Mouse (Mus musculus) liver, embryonic 15.5 days (tissue): ENCODE results near the gene Rufy2. TPM values are rescaled to one million over a fixed set of nuclear protein-coding genes. Genes with fewer than 3 reads are reported as not detected.

Experiments used
- ATAC-seq: fragments of 200-750 bp; cut with Nextera tagmentation; 2 replicates; pipeline ENCODE4 v1.8.0; 2017; ENCODE audit warnings: moderate number of reproducible peaks, mild to moderate bottlenecking, moderate library complexity; ENCODE audit not compliant: insufficient read depth
- H3K27ac ChIP-seq: fragments of 300-500 bp; sonication (generic); replicated peaks from 2 replicates; pipeline ENCODE4 v1.5.1; 2015; ENCODE audit warnings: mild to moderate bottlenecking, inconsistent platforms
- H3K27me3 ChIP-seq: fragments of 300-500 bp; sonication (generic); 2 replicates; pipeline ENCODE4 v1.6.1; 2015; ENCODE audit warnings: mild to moderate bottlenecking, inconsistent platforms
- H3K36me3 ChIP-seq: fragments of 300-500 bp; sonication (generic); replicated peaks from 2 replicates; pipeline ENCODE4 v1.6.1; 2015; ENCODE audit warnings: moderate library complexity, mild to moderate bottlenecking, inconsistent platforms
- H3K4me1 ChIP-seq: fragments of 300-500 bp; sonication (generic); replicated peaks from 2 replicates; pipeline ENCODE4 v1.6.1; 2015; ENCODE audit warnings: inconsistent platforms
- H3K4me2 ChIP-seq: fragments of 300-500 bp; sonication (generic); 2 replicates; pipeline ENCODE4 v1.6.1; 2015; ENCODE audit warnings: moderate library complexity, mild to moderate bottlenecking, inconsistent platforms
- H3K4me3 ChIP-seq: fragments of 300-500 bp; sonication (generic); replicated peaks from 2 replicates; pipeline ENCODE4 v1.5.1; 2015; ENCODE audit warnings: mild to moderate bottlenecking, inconsistent platforms
- H3K9ac ChIP-seq: fragments of 300-500 bp; sonication (generic); 2 replicates; pipeline ENCODE4 v1.6.1; 2015; ENCODE audit warnings: moderate library complexity, mild to moderate bottlenecking, inconsistent platforms
- H3K9me3 ChIP-seq: fragments of 300-500 bp; sonication (generic); replicated peaks from 2 replicates; pipeline ENCODE4 v1.6.1; 2016; ENCODE audit warnings: inconsistent platforms
- WGBS: fragments of 180-500 bp; shearing (Covaris S2); methylation state at CpG from one replicate; pipeline ENCODE4 v1.1.7; 2015; ENCODE audit warnings: mixed read lengths; ENCODE audit not compliant: insufficient replicate concordance; 5-methylcytosine and 5-hydroxymethylcytosine counted together
- polyA plus RNA-seq: library from polyadenylated mRNA; unstranded; fragments of >200 nt; fragmentation: Nextera tagmentation; extraction: Ambion mirVana; gene quantifications from 2 replicates; pipeline ENCODE4 v1.2.1, GENCODE M21; 2015

Gene Rufy2
- polyA plus RNA-seq, 1 experiment from 2014 or later: 1.8 TPM

- Histone ChIP-seq H3K4me3 (no peak overlapping the region), H3K9ac (no peak overlapping the region), H3K36me3 (peaks cover 79% of the 10 kb centered on the region), H3K4me2 (no peak overlapping the region), H3K9me3 (no peaks in the 10 kb centered on the region), H3K4me1 (peaks cover 5% of the 10 kb centered on the region; the same call in 1 of the 2 replicates), H3K27ac (no peak overlapping the region), H3K27me3 (no peaks in the 10 kb centered on the region)
- no peak for ATAC-seq
- WGBS: 86% methylated on average over 9 of the region's 9 CpGs
These were observed 34.1 kb downstream of the Rufy2 start for GRCm38 (mm10) chr10:63014168-63014567.

GRCm38 (mm10) chr10:63019304-63019703 lies 39.3 kb downstream of the Rufy2 start:
- no peak overlapping the region for H3K9ac ChIP-seq
- H3K9me3 ChIP-seq: no peaks in the 10 kb centered on the region
- no peak overlapping the region for H3K27ac ChIP-seq
- no peaks in the 10 kb centered on the region for H3K27me3 ChIP-seq
- H3K4me3 ChIP-seq: no peak overlapping the region
- peaks cover 34% of the 10 kb centered on the region for H3K36me3 ChIP-seq
- peaks cover 26% of the 10 kb centered on the region for H3K4me1 ChIP-seq
- WGBS: 88% methylated on average over 6 of the region's 6 CpGs
- H3K4me2 ChIP-seq: no peak overlapping the region
- no peak for ATAC-seq

DNA sequence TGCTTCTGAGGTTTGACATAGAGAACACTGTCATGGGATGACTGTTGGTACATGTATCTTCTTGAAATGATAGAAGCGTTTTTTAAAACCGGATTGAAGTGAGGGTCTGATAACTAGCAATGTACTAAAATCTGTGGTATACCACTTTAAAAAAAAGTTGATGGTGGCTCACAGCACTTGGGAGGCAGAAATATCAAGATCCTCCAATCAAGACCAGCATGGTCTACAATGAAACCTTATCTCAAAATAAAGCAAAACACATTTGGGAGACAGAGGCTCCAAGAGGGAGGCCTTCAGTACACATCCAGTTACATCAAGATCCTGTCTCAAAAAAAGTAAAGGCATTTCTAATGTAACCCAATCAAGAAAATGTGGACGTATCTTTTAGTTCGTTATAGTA lies 41.7 kb downstream of the Rufy2 start:
- H3K4me1 ChIP-seq: peaks cover 40% of the 10 kb centered on the region
- WGBS: 17% methylated on average over 4 of the region's 4 CpGs
- H3K9me3 ChIP-seq: no peaks in the 10 kb centered on the region
- peak overlapping the region; percentile 97 for H3K4me3 ChIP-seq
- no peaks in the 10 kb centered on the region for H3K27me3 ChIP-seq
- peak overlapping the region; percentile 93 for H3K4me2 ChIP-seq
- no peak for ATAC-seq
- H3K9ac ChIP-seq: peak overlapping the region; percentile 97; the same call in 1 of the 2 replicates
- H3K36me3 ChIP-seq: peaks cover 15% of the 10 kb centered on the region
- H3K27ac ChIP-seq: no peak overlapping the region

DNA sequence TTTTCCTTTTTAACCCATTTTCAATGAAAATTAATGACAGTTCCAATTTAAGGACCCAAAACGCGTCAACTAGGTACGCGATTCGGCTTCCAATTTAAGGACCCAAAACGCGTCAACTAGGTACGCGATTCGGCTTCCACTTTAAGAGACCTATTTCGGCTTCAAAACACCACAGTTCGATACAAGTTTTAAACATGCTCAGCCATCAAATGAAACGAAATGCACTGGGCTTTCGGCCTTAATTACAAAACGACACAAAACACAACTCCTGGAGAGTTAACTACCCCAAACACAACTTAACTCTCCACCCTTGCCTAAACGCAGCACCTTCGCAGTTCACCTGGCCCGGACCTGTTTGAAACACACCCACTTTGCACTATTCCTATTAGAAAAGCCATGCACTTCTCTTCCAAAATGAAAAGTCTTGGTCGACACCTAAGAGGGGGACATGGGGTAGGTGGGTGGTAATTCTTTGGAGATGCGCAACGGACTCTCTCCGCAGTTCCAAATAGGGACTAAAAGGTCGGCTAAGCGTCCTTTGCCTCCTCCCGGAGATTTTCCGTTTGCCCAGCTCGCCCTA lies 42.6 kb downstream of the Rufy2 start:
- peaks cover 7% of the 10 kb centered on the region for H3K36me3 ChIP-seq
- peak overlapping the region; percentile 97 for H3K9ac ChIP-seq
- H3K4me1 ChIP-seq: peaks cover 40% of the 10 kb centered on the region
- under 1% methylated on average over 27 of the region's 27 CpGs for WGBS
- peak overlapping the region; percentile 97 for H3K4me3 ChIP-seq
- no peaks in the 10 kb centered on the region for H3K9me3 ChIP-seq
- peak overlapping the region; percentile 93 for H3K4me2 ChIP-seq
- ATAC-seq: no peak
- H3K27me3 ChIP-seq: no peaks in the 10 kb centered on the region
- peak overlapping the region; percentile 97 for H3K27ac ChIP-seq

DNA sequence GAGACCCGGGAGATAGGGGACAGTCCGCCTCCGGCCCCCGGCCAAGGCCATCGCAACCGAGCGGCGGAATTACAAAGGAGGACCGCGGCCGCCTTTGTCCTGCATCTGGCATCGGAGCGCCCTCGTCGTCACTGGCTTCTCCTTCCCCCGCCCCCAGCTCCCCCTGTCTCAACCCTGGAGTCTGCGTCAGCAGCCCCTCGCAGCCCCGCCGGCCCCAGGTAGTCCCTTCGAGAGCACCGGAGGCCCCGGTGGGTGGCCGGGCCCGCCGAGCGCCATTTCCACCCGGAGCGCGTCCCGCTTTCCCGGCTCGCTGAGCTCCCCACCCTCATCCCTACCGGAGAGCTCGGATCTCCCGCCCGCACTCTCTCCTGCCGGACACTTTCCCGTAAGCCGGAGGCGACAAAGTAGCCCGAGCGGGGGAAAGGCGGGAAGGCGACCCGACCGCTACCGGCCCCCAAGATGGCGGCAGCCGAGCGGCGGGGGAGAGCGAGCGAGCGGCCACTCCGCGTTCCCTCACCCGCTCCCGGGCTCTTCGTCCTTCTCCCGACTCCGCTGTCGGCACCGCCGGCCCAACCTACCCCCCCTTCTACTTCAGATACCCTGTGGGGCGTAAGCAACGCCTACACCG lies 43.2 kb downstream of the Rufy2 start:
- H3K36me3 ChIP-seq: 0 out of 2 replicates have a peak, but pooled peaks cover 2% of the 10 kb centered on the region

DNA sequence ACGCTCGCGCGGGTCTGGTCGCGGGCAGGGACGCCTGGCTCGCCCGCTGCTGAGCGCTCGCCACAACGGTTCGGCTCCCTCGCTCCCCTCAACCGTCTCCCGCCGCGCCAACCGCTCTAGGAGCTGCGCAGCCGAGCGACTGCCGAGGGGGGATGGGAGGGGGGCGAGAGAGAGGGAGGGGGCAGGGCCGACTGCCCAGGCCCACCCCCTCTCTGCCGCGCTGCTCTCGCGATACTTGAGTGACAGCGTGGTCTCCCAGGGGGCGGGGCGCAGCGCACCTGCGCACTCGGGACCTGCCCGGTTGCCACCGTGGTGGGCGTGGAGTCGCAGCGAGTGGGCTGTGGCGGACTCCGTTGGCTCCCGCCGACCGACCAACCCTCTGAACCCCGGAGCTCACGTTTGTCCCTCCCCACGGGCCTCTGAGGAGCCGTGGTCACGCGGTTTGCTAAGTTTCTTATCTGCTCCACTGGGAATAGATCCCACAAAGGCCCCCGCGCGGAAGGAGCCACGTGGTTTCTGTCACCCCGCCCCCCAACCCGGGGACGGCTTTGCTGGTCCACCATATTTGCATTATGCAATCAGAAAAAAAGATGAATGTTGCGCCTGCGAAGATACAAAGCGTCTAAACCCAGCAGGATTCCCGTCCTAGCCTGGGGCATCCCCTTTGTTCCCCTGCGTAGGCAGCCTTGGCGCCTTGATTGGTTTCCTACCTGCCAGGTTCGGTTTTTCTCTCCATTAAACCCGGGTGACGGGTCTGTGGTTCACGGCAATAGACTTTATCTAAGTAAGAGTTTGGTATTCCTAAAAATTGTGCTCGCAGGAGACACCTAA lies 43.9 kb downstream of the Rufy2 start, which contains the start of the genes Hnrnph3 and Pbld2:
Gene Hnrnph3 (minus strand): TSS at position 469 of the 831 bp plus-strand sequence.
Gene Pbld2 (plus strand): TSS at position 567 of the 831 bp plus-strand sequence.
- Histone ChIP-seq H3K36me3 (no peaks in the 10 kb centered on the region), H3K9ac (peak within 1 kb of the TSS; percentile 97), H3K27me3 (no peaks in the 10 kb centered on the region), H3K9me3 (no peaks in the 10 kb centered on the region), H3K4me2 (peak within 1 kb of the TSS; percentile 93), H3K27ac (peak within 1 kb of the TSS; percentile 97), H3K4me3 (peak within 1 kb of the TSS; percentile 97), H3K4me1 (peaks cover 40% of the 10 kb centered on the region)
- ATAC-seq: peak; percentile 92
- WGBS: under 1% methylated on average over 69 of the region's 69 CpGs

More for the DNA sequence above, 43.2 kb downstream of the Rufy2 start:
- H3K27ac ChIP-seq: peak overlapping the region; percentile 97
- peak overlapping the region; percentile 97 for H3K4me3 ChIP-seq
- H3K4me2 ChIP-seq: peak overlapping the region; percentile 93
- peak; percentile 27 for ATAC-seq
- peaks cover 40% of the 10 kb centered on the region for H3K4me1 ChIP-seq
- WGBS: under 1% methylated on average over 68 of the region's 68 CpGs
- no peaks in the 10 kb centered on the region for H3K27me3 ChIP-seq
- H3K9me3 ChIP-seq: no peaks in the 10 kb centered on the region
- peak overlapping the region; percentile 97 for H3K9ac ChIP-seq

DNA sequence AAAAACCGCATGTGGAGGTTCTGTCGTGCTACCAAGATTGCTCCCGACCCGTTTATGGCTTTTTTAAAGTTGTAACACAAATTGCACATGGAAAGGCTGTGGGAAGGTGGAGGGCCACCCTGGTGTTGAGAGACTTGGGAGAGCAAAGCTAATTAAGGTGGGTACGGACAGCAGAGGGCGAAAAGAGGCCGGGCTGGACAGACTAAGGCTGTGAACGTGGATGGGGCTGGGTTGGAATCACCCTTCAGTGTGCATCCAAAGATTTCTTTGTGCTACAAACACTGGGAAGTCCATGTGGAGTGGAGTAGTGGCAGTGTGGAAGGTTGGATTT lies 44.5 kb downstream of the Rufy2 start:
- 0% methylated on average over 8 of the region's 8 CpGs for WGBS
- peak overlapping the region; percentile 97 for H3K27ac ChIP-seq
- peaks cover 40% of the 10 kb centered on the region for H3K4me1 ChIP-seq
- no peak for ATAC-seq
- H3K36me3 ChIP-seq: no peaks in the 10 kb centered on the region
- no peaks in the 10 kb centered on the region for H3K27me3 ChIP-seq
- H3K9ac ChIP-seq: peak overlapping the region; percentile 97
- peak overlapping the region; percentile 93 for H3K4me2 ChIP-seq
- peak overlapping the region; percentile 97 for H3K4me3 ChIP-seq
- H3K9me3 ChIP-seq: no peaks in the 10 kb centered on the region

DNA sequence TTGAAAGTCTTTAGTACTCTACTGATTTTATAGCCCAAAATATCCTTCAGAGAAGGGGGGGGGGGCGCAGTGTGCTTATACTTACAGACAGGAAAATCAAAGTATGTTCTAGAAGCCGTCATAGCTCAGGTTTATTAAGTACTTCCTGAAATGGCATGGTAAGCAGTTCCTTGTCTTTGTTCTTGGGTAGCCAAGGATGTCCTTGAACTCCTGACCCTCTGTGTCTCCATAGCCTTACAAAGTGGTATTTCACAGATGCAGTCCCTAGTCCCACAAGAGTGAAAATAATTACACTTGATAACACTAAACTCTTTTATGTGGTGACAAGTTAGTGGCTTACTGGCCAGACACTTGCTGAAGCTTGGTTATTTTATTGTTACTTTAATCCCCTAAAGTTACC lies 45.0 kb downstream of the Rufy2 start:
- no peaks in the 10 kb centered on the region for H3K9me3 ChIP-seq
- no peaks in the 10 kb centered on the region for H3K36me3 ChIP-seq
- H3K27me3 ChIP-seq: no peaks in the 10 kb centered on the region
- H3K9ac ChIP-seq: no peak overlapping the region
- WGBS: 34% methylated on average over 2 of the region's 2 CpGs
- H3K4me3 ChIP-seq: peak overlapping the region; percentile 97
- H3K4me2 ChIP-seq: peak overlapping the region; percentile 93
- H3K27ac ChIP-seq: no peak overlapping the region
- peaks cover 40% of the 10 kb centered on the region for H3K4me1 ChIP-seq
- ATAC-seq: no peak

DNA sequence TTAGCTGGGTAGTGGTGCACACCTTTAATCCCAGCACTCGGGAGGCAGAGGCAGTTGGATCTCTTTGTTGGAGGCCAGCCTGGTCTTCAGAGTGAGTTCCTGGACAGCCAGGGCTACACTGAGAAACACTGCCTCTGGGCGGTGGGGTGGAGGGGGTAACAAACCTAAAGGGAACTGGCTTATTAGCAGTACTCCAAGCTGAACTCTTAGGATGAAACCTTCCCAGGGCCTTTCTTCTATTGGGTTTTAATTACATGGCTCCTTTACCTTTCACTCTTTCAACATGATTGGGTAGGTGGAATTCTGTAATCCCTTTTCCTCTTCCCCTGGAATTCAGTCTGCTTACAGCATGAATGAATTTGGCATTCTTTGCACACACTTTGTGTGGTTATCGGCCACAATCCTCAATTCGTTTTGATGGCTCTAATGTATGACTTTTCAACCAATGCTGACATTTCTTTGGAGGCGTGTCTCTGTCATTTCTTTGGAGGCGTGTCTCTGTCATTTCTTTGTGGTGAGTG lies 45.5 kb downstream of the Rufy2 start:
- Histone ChIP-seq H3K4me1 (peaks cover 35% of the 10 kb centered on the region), H3K36me3 (no peaks in the 10 kb centered on the region), H3K27ac (no peak overlapping the region), H3K4me2 (no peak overlapping the region), H3K9ac (no peak overlapping the region), H3K9me3 (no peaks in the 10 kb centered on the region), H3K4me3 (no peak overlapping the region), H3K27me3 (no peaks in the 10 kb centered on the region)
- ATAC-seq: no peak
- 51% methylated on average over 6 of the region's 6 CpGs for WGBS

GRCm38 (mm10) chr10:63026156-63026794 lies 46.3 kb downstream of the Rufy2 start:
- 69% methylated on average over 8 of the region's 8 CpGs for WGBS
- no peak overlapping the region for H3K9ac ChIP-seq
- no peak overlapping the region for H3K4me3 ChIP-seq
- no peaks in the 10 kb centered on the region for H3K36me3 ChIP-seq
- no peak overlapping the region for H3K4me2 ChIP-seq
- H3K9me3 ChIP-seq: no peaks in the 10 kb centered on the region
- no peak overlapping the region for H3K27ac ChIP-seq
- ATAC-seq: no peak
- H3K27me3 ChIP-seq: no peaks in the 10 kb centered on the region
- H3K4me1 ChIP-seq: peaks cover 29% of the 10 kb centered on the region
